Mouse (Mus musculus) CH12.LX (cell line): ENCODE data around the gene Leprot. TPM values are rescaled to one million over a fixed set of nuclear protein-coding genes. Genes with fewer than 3 reads are reported as not detected.

Experiments
- DNase-seq: peaks from one replicate; pipeline ENCODE4 v3.0.0-alpha.2; 2013; ENCODE audit errors: extremely low read depth
- H3K27ac ChIP-seq: 2 replicates; pipeline ENCODE4 v1.5.1; 2012; ENCODE audit warnings: low read depth, mild to moderate bottlenecking, control low read depth, moderate library complexity; ENCODE audit not compliant: insufficient read depth
- H3K27me3 ChIP-seq: replicated peaks from 2 replicates; pipeline ENCODE3; 2012; ENCODE audit warnings: inconsistent platforms
- H3K36me3 ChIP-seq, 2 experiments: replicated peaks in 1 of 2; 2 replicates each; pipeline versions ENCODE3 to v1.6.1; 2012; ENCODE audit warnings: inconsistent platforms in 1 of 2, low read length in 1 of 2, mild to moderate bottlenecking in 1 of 2, mixed read lengths in 1 of 2, moderate library complexity in 1 of 2; ENCODE audit not compliant: control insufficient read depth in 1 of 2, insufficient read depth in 1 of 2
- H3K4me1 ChIP-seq, 2 experiments: 2 replicates each; pipeline ENCODE4 v1.6.1; 2012; ENCODE audit warnings: inconsistent platforms in 1 of 2, moderate library complexity in 1 of 2; ENCODE audit not compliant: insufficient read depth in 2 of 2, control insufficient read depth in 1 of 2
- H3K4me2 ChIP-seq: 2 replicates; pipeline ENCODE4 v1.6.1; 2012; ENCODE audit warnings: low read depth, mild to moderate bottlenecking, control low read depth; ENCODE audit not compliant: poor library complexity, insufficient read depth, severe bottlenecking
- H3K4me3 ChIP-seq, 3 experiments: fragments of 150-350 bp in 1 of 3; sonication (generic) in 1 of 3; replicated peaks in 1 of 3; 2 replicates each; pipeline versions ENCODE3 to v1.5.1; 2011 to 2012; ENCODE audit warnings: low read depth in 2 of 3, low read length in 2 of 3, mild to moderate bottlenecking in 2 of 3, moderate library complexity in 2 of 3, control low read depth in 1 of 3, improper control_type of control experiment in 1 of 3, inconsistent platforms in 1 of 3, mixed read lengths in 1 of 3; ENCODE audit not compliant: poor library complexity in 1 of 3
- H3K79me2 ChIP-seq: replicated peaks from 2 replicates; pipeline ENCODE4 v1.6.1; 2012; ENCODE audit warnings: mild to moderate bottlenecking, moderate library complexity; ENCODE audit not compliant: control insufficient read depth, poor library complexity, insufficient read depth, severe bottlenecking; ENCODE audit errors: extremely low read depth
- H3K9ac ChIP-seq: 2 replicates; pipeline ENCODE4 v1.6.1; 2012; ENCODE audit warnings: low read depth, mild to moderate bottlenecking, control low read depth, moderate library complexity; ENCODE audit not compliant: insufficient read depth
- H3K9me3 ChIP-seq: replicated peaks from 2 replicates; pipeline ENCODE3; 2012; ENCODE audit warnings: low read length, inconsistent platforms, mixed read lengths
- CTCF ChIP-seq, 2 experiments: IDR thresholded peaks in 1 of 2; conservative IDR thresholded peaks in 1 of 2; 2 replicates each; pipeline ENCODE4 v1.5.1; 2011 to 2012; ENCODE audit warnings: low read depth in 2 of 2, low read length in 2 of 2, improper control_type of control experiment in 1 of 2, inconsistent platforms in 1 of 2, mild to moderate bottlenecking in 1 of 2, moderate library complexity in 1 of 2
- E2F4 ChIP-seq: IDR thresholded peaks from 2 replicates; pipeline ENCODE4 v1.6.1; 2011; ENCODE audit warnings: low read depth, low read length, improper control_type of control experiment; ENCODE audit not compliant: insufficient replicate concordance
- ELF1 ChIP-seq: IDR thresholded peaks from 2 replicates; pipeline ENCODE4 v1.6.1; 2014; ENCODE audit warnings: low read depth, mild to moderate bottlenecking, inconsistent platforms, low read length, improper control_type of control experiment
- ETS1 ChIP-seq: conservative IDR thresholded peaks from 2 replicates; pipeline ENCODE4 v1.6.1; 2012; ENCODE audit warnings: low read depth, mild to moderate bottlenecking, inconsistent platforms, low read length, improper control_type of control experiment, moderate library complexity
- GABPA ChIP-seq: IDR thresholded peaks from 2 replicates; pipeline ENCODE4 v1.6.1; 2012; ENCODE audit warnings: low read depth, low read length, improper control_type of control experiment, inconsistent platforms; ENCODE audit not compliant: insufficient replicate concordance
- HCFC1 ChIP-seq: IDR thresholded peaks from 2 replicates; pipeline ENCODE4 v1.6.1; 2012; ENCODE audit warnings: low read depth, mild to moderate bottlenecking, inconsistent platforms, low read length, improper control_type of control experiment
- IRF4 ChIP-seq: IDR thresholded peaks from 2 replicates; pipeline ENCODE4 v1.6.1; 2014; ENCODE audit warnings: low read depth, mild to moderate bottlenecking, inconsistent platforms, low read length, improper control_type of control experiment
- JUN ChIP-seq: IDR thresholded peaks from 2 replicates; pipeline ENCODE4 v1.6.1; 2011; ENCODE audit warnings: low read depth, mild to moderate bottlenecking, low read length, improper control_type of control experiment, moderate library complexity; ENCODE audit not compliant: insufficient read depth
- KAT2A ChIP-seq: IDR thresholded peaks from 2 replicates; pipeline ENCODE4 v1.6.1; 2012; ENCODE audit warnings: low read length, improper control_type of control experiment, inconsistent platforms; ENCODE audit not compliant: insufficient replicate concordance
- MYC ChIP-seq: IDR thresholded peaks from 2 replicates; pipeline ENCODE4 v1.6.1; 2011; ENCODE audit warnings: low read depth, mild to moderate bottlenecking, improper control_type of control experiment, low read length
- NELFE ChIP-seq: IDR thresholded peaks from 2 replicates; pipeline ENCODE4 v1.6.1; 2011; ENCODE audit warnings: low read depth, low read length, improper control_type of control experiment
- POLR2A ChIP-seq: IDR thresholded peaks from 2 replicates; pipeline ENCODE4 v1.6.1; 2011; ENCODE audit warnings: low read depth, mild to moderate bottlenecking, improper control_type of control experiment, low read length
- SMC3 ChIP-seq: IDR thresholded peaks from 2 replicates; pipeline ENCODE4 v1.6.1; 2011; ENCODE audit warnings: low read depth, low read length, improper control_type of control experiment
- TCF12 ChIP-seq: IDR thresholded peaks from 2 replicates; pipeline ENCODE4 v1.6.1; 2014; ENCODE audit warnings: low read depth, mild to moderate bottlenecking, inconsistent platforms, low read length, improper control_type of control experiment
- USF1 ChIP-seq: IDR thresholded peaks from 2 replicates; pipeline ENCODE4 v1.6.1; 2014; ENCODE audit warnings: low read depth, mild to moderate bottlenecking, inconsistent platforms, low read length, improper control_type of control experiment
- USF2 ChIP-seq: conservative IDR thresholded peaks from 2 replicates; pipeline ENCODE4 v1.6.1; 2011; ENCODE audit warnings: low read depth, low read length, improper control_type of control experiment
- ZC3H11A ChIP-seq: IDR thresholded peaks from 2 replicates; pipeline ENCODE4 v1.6.1; 2012; ENCODE audit warnings: low read depth, mild to moderate bottlenecking, inconsistent platforms, low read length, improper control_type of control experiment
- ZNF384 ChIP-seq: IDR thresholded peaks from 2 replicates; pipeline ENCODE4 v1.6.1; 2012; ENCODE audit warnings: low read depth, low read length, improper control_type of control experiment, inconsistent platforms
- dilution Hi-C: fragments of 300-500 bp; cut with MboI; formaldehyde crosslinking; loops from 2 replicates; pipeline ENCODE4 v1.14.3; 2020; ENCODE audit warnings: low sequenced_read_pairs; ENCODE audit not compliant: extremely low pct_unique_long_range_greater_than_20kb, extremely low pct_ligation_motif_present
- in situ Hi-C: fragments of 300-500 bp; cut with MboI; formaldehyde crosslinking; loops from 3 replicates; pipeline ENCODE4 v1.14.3; 2019; ENCODE audit warnings: low sequenced_read_pairs, low pct_ligation_motif_present, low pct_unique_long_range_greater_than_20kb, mixed read lengths
- polyA plus RNA-seq: library from polyadenylated mRNA; unstranded; fragments of >175 nt; gene quantifications from 2 replicates; pipeline ENCODE4 v1.2.1, GENCODE M21; 2012; ENCODE audit warnings: low read depth; ENCODE audit not compliant: insufficient read length
- total RNA-seq, 2 experiments: library from RNA; depleted of rRNA; stranded (reverse); fragments of 300-350 nt in 1 of 2; fragments of >200 nt in 1 of 2; gene quantifications; 2 replicates each; pipeline ENCODE4 v1.2.3; 2012 to 2014

The Leprot gene
- total and polyA plus RNA-seq, 3 experiments: 17.6 to 29.2 (median 24.2) TPM

- dilution Hi-C loops: no loop called here
- no peak overlapping the region for H3K4me2 ChIP-seq
- no peak for DNase-seq
- H3K79me2 ChIP-seq: no peaks in the 10 kb centered on the region
- no peaks in the 10 kb centered on the region for H3K36me3 ChIP-seq
- TF ChIP-seq CTCF (conservative IDR thresholded peaks at IDR 0.05 in 1 of 2, IDR thresholded peaks at IDR 0.05 in 1 of 2; ENCODE audit: low read depth in 2 of 2, low read length in 2 of 2) (no peak), USF2 (no peak), E2F4 (no peak), HCFC1 (no peak), USF1 (no peak), ELF1 (no peak), JUN (no peak), POLR2A (no peak), GABPA (no peak), IRF4 (no peak), KAT2A (no peak), ZC3H11A (no peak), ETS1 (no peak), ZNF384 (no peak), TCF12 (no peak), NELFE (no peak), MYC (no peak)
- peaks cover 0 to 6% of the 10 kb centered on the region in 2 experiments; a peak in 2 of 4 replicates for H3K4me1 ChIP-seq
- in situ Hi-C loops: no loop called here
- H3K27ac ChIP-seq: no peak overlapping the region
- no peaks in the 10 kb centered on the region for H3K9me3 ChIP-seq
- H3K9ac ChIP-seq: no peak overlapping the region
- H3K27me3 ChIP-seq: no peaks in the 10 kb centered on the region
- no peak overlapping the region for H3K4me3 ChIP-seq
Measured at GRCm38 (mm10) chr4:101625278-101625677, 22.2 kb upstream of the Leprot start.

DNA sequence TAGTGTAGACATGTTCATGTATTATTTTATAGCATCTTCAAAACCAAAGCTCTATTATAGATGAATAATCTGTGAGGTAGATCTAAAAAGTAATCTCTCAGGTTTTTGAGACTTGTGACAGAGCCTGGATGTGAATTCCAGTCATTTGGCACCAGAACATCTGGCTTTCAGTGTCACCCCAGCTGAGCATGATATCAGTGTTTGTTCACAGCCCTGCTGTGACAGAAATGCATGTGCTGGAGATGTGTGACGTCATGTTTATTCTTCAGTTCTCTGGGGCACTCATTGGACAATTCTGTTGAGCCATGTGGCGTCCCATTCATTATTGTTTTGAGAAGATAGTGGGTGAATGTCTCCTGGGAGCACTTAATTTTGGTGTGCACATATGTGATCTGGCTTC, 11.9 kb upstream of the Leprot start:
- TF ChIP-seq SMC3: no peak
- TF ChIP-seq, all 38 proteins: peak for 0
- no peaks in the 10 kb centered on the region for H3K36me3 ChIP-seq
- no peak overlapping the region for H3K9ac ChIP-seq
- dilution Hi-C loops: no loop called here
- H3K4me2 ChIP-seq: no peak overlapping the region
- no peak overlapping the region for H3K4me3 ChIP-seq
- H3K27me3 ChIP-seq: no peaks in the 10 kb centered on the region
- no peak overlapping the region for H3K27ac ChIP-seq
- H3K79me2 ChIP-seq: no peaks in the 10 kb centered on the region
- H3K4me1 ChIP-seq: peaks cover 2 to 17% of the 10 kb centered on the region in 2 experiments; a peak in 3 of 4 replicates
- no peaks in the 10 kb centered on the region for H3K9me3 ChIP-seq
- in situ Hi-C loops: no loop called here
- DNase-seq: no peak
